Mouse (Mus musculus): ENCODE data around the gene Pip5k1c.

Gene Pip5k1c

DNA sequence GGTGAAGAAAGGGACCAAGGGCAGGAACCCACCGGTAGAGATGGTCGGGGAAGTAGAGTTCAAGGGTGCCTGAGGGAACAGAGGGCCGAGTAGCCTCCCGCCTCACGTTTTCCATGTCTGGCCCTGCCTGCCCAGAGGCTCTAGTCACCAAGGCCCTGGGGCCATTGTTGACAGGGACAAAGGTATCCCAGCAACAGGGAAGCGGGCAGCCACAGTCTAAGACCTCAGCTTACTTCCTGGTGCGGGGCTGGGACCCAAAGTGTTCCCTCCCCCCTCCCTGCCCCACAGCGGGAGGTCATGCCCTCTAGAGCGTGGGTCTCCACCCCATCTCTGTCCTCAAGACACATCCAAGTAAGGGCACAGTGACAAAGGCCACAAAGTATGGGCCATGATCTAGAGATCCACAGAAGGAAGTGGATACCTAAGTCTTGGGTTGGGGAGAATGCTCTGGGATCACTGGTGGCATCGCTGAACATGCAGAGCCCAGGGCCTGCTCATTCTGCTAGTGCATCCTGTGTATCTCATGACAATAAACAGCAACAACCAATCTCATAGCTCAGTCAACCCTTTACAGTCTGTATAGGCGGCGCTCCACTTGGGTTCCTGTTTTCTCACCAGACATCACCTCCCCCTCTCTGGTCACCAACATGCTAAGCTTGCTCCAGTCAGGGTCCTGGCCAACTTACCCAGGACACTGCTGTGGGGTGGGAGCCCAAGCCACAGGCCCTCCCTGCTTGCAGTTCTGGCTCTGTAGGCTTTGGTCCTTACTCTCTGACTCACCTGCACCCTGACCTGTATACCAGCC, 73.1 kb downstream of the Pip5k1c start, which contains the start of gene 4930404N11Rik:
Gene 4930404N11Rik (minus strand): TSS at position 145 of the 805 bp plus-strand sequence.
- no peak for DNase-seq (ENCODE audit: extremely low spot score, low read depth, low spot score)

DNA sequence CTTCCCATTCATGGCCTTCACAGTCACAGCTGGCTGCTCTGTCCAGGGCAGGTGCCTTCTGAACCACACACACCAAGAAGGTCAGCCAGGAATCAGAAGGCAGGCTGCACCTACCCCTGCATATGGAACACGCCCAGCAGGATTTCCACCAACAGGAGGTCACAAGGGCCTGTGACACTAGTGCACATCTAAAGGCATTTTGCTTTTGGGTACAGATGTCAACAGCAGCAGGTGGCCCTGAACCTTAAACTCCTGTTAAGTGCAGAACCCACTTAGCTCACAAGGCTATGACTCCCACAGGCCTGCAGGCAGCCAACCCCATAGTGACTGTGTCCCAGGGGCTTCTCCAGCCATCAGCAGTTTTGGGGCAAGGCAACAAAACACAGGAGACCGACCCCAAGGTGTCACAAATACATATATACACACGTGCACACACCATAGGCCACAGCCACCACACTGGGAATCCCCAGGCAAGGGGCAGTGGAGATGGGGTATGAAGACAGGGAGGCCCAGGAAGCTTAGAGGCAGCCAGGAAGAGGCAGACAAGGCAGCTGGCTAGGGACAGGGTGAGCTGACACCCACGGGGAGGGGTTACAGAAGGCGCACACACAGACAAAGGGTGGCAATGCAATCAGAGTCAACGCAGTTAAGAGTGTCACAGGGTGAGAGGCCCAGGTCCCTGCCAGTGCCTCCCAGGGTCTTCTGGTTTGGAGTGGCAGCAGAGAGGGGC, 73.9 kb downstream of the Pip5k1c start:
- no peak for DNase-seq (ENCODE audit: extremely low spot score, low read depth, low spot score)

DNA sequence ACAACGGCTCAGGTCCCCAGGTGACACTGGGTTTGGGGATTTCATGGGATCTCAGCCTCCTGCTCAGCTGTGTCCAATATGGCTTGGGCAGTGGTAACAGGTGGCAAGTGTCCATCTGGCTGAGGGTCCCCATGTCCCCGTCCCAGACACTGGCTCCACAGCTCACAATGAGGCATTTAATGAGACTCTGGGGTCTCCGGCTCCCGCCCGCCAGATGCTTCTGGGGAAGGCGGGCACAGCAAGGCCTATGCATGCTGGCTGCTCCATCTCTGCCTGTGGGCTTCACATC, 74.4 kb downstream of the Pip5k1c start:
- no peak for DNase-seq (ENCODE audit: extremely low spot score, low read depth, low spot score)

Data from hindlimb bud, embryonic 11.5 days (tissue).